Mouse (Mus musculus) heart, embryonic 10.5 days (tissue): ENCODE measurements around the gene Desi2. TPM values are rescaled to one million over a fixed set of nuclear protein-coding genes. Genes with fewer than 3 reads are reported as not detected.
"Not testable (repeated sequence)": the region's sequence is repeated elsewhere in the genome, so short reads cannot be mapped to it uniquely, and the experiment has no call there.

ENCODE experiments used
- DNase-seq: peaks from one replicate; pipeline ENCODE4 v3.0.0-alpha.2; 2017; ENCODE audit warnings: low spot score
- H3K27ac ChIP-seq: fragments of 300-500 bp; sonication (generic); 2 replicates; pipeline ENCODE4 v1.5.1; 2016; ENCODE audit warnings: mild to moderate bottlenecking
- H3K27me3 ChIP-seq: fragments of 300-500 bp; sonication (generic); 2 replicates; pipeline ENCODE4 v1.6.1; 2016; ENCODE audit warnings: mild to moderate bottlenecking; ENCODE audit not compliant: poor library complexity, insufficient read depth, severe bottlenecking
- H3K36me3 ChIP-seq: fragments of 300-500 bp; sonication (generic); 2 replicates; pipeline ENCODE4 v1.6.1; 2016; ENCODE audit warnings: mild to moderate bottlenecking, moderate library complexity
- H3K4me1 ChIP-seq: fragments of 300-500 bp; sonication (generic); 2 replicates; pipeline ENCODE4 v1.6.1; 2016; ENCODE audit warnings: mild to moderate bottlenecking
- H3K4me3 ChIP-seq: fragments of 300-500 bp; sonication (generic); 2 replicates; pipeline ENCODE4 v1.5.1; 2016; ENCODE audit warnings: mild to moderate bottlenecking, moderate library complexity
- H3K9me3 ChIP-seq: fragments of 300-500 bp; sonication (generic); 2 replicates; pipeline ENCODE4 v1.6.1; 2016; ENCODE audit warnings: mild to moderate bottlenecking, moderate library complexity
- WGBS: fragments of 180-500 bp; shearing (Covaris S2); methylation state at CpG from one replicate; pipeline ENCODE4 v1.1.7; 2016; 5-methylcytosine and 5-hydroxymethylcytosine counted together
- polyA plus RNA-seq: library from polyadenylated mRNA; unstranded; fragments of >200 nt; fragmentation: Nextera tagmentation; extraction: Ambion mirVana; gene quantifications from 2 replicates; pipeline ENCODE4 v1.2.1, GENCODE M21; 2016

Desi2 gene
- polyA plus RNA-seq = 19.7 and 22.8 TPM in 2 replicates

DNA sequence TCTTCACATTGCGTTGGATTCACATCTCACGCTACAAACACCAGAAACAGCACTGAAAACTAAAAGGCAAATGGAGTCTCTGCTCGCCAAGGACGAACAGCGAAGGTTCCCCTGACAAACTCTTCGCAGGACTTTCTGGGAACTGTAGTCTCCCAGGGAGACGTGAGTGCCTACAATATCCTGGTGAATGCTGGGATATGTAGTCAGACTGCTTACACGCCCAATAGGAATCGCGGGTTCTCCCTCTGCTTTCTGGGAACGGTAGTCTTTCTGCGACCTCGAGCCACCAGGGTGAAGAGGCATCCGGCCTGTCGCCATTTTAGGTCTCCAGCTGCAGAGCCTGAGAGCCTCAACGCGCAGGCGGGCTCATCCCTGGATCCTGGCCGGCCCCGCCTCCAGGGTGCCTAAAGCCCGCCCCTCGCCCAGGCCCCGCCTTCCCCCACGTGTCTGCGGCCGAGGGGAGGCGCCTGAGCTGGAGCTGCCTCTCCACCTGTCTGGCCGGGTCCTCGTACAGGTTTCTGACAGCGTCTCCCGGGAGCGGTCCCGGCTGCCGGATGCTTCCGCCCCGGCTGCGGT lies at the start of gene Desi2:
TSS of gene Desi2 (plus strand) at position 202 of the 576 bp plus-strand sequence.
- H3K4me1 ChIP-seq, H3K27me3 ChIP-seq, H3K36me3 ChIP-seq, H3K9me3 ChIP-seq: not testable (repeated sequence)
- H3K27ac ChIP-seq = peak within 1 kb of the TSS; percentile 85
- 0% methylated on average over 37 of the region's 37 CpGs for WGBS
- peak; percentile 98 for DNase-seq
- H3K4me3 ChIP-seq = peak within 1 kb of the TSS; percentile 67

- not testable (repeated sequence) for H3K36me3 ChIP-seq, H3K9me3 ChIP-seq, H3K27me3 ChIP-seq, DNase-seq, H3K27ac ChIP-seq, H3K4me3 ChIP-seq, H3K4me1 ChIP-seq
- WGBS = 5% methylated on average over 2 of the region's 2 CpGs
Measured at GRCm38 (mm10) chr1:178146513-178146912, 40.7 kb upstream of the Desi2 start.

DNA sequence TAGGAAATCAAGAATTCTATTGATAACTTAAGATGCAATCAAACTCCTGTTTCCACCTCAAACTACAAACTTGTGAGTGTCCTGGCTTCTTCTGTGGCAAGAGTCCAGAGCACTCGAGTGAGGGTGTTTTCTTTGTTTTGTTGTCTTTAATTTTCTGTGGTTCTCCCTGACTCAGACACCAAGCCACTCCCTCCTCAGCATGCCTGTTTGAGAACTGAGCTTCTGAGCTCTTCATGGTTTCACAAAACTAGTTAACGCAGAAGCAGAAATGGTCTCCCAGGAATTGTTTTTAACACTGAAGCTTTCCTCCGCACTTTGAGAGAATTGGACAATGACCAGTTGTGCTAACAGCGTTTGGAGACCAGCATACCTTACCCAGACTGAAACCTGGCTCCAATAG lies 40.3 kb upstream of the Desi2 start:
- not testable (repeated sequence) for H3K27ac ChIP-seq, H3K9me3 ChIP-seq, H3K36me3 ChIP-seq, H3K4me3 ChIP-seq, DNase-seq, H3K4me1 ChIP-seq, H3K27me3 ChIP-seq
- WGBS = 63% methylated on average over 4 of the region's 4 CpGs

DNA sequence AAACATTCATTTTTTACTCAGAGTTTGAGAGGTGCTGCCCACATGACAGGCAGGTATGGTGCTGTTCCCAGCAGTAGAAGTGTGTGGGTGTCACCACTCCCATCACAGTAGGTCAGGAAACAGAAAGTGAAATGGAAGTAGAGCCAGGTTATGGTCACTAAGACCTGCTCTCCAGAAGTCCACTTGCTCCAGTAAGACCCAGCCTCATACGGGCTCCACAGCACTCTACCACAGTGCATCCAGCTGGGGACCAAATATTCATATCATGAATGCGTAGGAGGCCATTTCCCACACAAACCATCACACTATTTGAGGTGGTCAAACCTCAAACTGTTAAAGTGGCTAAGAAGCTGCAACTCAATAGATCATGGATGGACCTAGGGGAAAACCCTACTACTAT lies 5.0 kb upstream of the Desi2 start:
- Histone ChIP-seq H3K36me3 (no peaks in the 10 kb centered on the region), H3K4me3 (no peak overlapping the region), H3K27me3 (no peaks in the 10 kb centered on the region), H3K4me1 (no peaks in the 10 kb centered on the region), H3K27ac (no peak overlapping the region), H3K9me3 (no peaks in the 10 kb centered on the region)
- no peak for DNase-seq
- WGBS = 87% methylated on average over 2 of the region's 2 CpGs

- H3K9me3 ChIP-seq = no peaks in the 10 kb centered on the region
- no peak overlapping the region for H3K27ac ChIP-seq
- H3K4me1 ChIP-seq = peaks cover 6% of the 10 kb centered on the region; the same call in 1 of the 2 replicates
- no peaks in the 10 kb centered on the region for H3K27me3 ChIP-seq
- no peaks in the 10 kb centered on the region for H3K36me3 ChIP-seq
- H3K4me3 ChIP-seq = no peak overlapping the region
- DNase-seq = no peak
Measured at GRCm38 (mm10) chr1:178185591-178185990, 1.6 kb upstream of the Desi2 start.

DNA sequence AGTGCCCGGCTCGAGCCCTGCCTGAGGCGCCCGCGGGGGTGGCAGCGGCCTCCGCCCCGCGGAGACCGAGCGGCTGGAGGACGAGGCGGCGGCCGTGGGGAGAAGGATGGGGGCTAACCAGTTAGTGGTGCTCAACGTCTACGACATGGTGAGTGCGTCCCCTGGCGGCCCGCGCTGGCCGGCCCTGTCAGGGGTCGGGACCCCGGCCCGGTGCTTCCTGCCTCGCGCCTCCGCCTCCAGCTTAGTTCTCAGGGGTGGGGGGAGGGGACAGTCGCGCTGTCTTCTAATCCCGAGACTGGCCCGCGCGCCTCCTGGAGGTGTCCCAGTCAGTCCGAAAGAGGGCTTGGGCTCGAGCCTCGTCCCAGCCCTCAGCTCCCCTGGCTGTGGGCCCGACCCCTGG lies 593 bp downstream of the Desi2 start:
- not testable (repeated sequence) for H3K27me3 ChIP-seq, H3K36me3 ChIP-seq, DNase-seq, H3K4me1 ChIP-seq, H3K9me3 ChIP-seq
- Histone ChIP-seq H3K27ac (peak overlapping the region; percentile 85), H3K4me3 (peak overlapping the region; percentile 67)
- WGBS = 0% methylated on average over 27 of the region's 38 CpGs

DNA sequence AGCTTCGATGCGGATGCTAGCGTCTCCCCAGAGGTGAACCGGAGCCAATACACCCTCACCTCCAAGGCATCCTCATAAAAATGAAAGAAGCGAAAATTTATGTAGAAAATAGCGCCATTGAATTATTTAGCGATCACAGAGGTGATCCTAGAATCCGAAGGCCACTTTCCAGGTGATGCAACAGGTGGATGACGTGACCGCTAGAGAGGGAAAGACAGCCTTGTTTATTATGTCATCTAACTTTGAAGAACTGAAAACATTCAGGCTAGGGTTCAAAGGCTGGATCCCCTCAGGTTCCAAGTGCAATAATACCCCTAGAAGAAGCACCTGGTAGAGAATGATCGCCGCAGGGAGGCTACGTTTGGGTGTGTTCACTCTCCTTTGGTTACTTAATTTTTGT lies 1.2 kb downstream of the Desi2 start:
- Histone ChIP-seq H3K9me3 (no peaks in the 10 kb centered on the region), H3K4me3 (peak overlapping the region; percentile 53), H3K27me3 (no peaks in the 10 kb centered on the region), H3K4me1 (peaks cover 6% of the 10 kb centered on the region; the same call in 1 of the 2 replicates), H3K27ac (no peak overlapping the region), H3K36me3 (no peaks in the 10 kb centered on the region)
- DNase-seq = no peak
- 8% methylated on average over 13 of the region's 13 CpGs for WGBS

GRCm38 (mm10) chr1:178205701-178206325 lies 18.6 kb downstream of the Desi2 start:
- no peak overlapping the region for H3K27ac ChIP-seq
- 0 out of 2 replicates have a peak, but pooled peaks cover 13% of the 10 kb centered on the region for H3K4me1 ChIP-seq
- no peak for DNase-seq
- no peaks in the 10 kb centered on the region for H3K9me3 ChIP-seq
- peaks cover 8% of the 10 kb centered on the region; the same call in 1 of the 2 replicates for H3K36me3 ChIP-seq
- H3K4me3 ChIP-seq = no peak overlapping the region
- 84% methylated on average over 10 of the region's 10 CpGs for WGBS
- no peaks in the 10 kb centered on the region for H3K27me3 ChIP-seq

GRCm38 (mm10) chr1:178207856-178208255 lies 20.6 kb downstream of the Desi2 start:
- not testable (repeated sequence) for H3K27me3 ChIP-seq, DNase-seq
- WGBS = 79% methylated on average over 4 of the region's 4 CpGs

GRCm38 (mm10) chr1:178209966-178210365 lies 22.7 kb downstream of the Desi2 start:
- 0 out of 2 replicates have a peak, but pooled peaks cover 13% of the 10 kb centered on the region for H3K4me1 ChIP-seq
- no peak for DNase-seq
- H3K9me3 ChIP-seq = no peaks in the 10 kb centered on the region
- H3K36me3 ChIP-seq = no peaks in the 10 kb centered on the region
- no peaks in the 10 kb centered on the region for H3K27me3 ChIP-seq
- no peak overlapping the region for H3K27ac ChIP-seq
- no peak overlapping the region for H3K4me3 ChIP-seq

More at GRCm38 (mm10) chr1:178207856-178208255, 20.6 kb downstream of the Desi2 start:
- H3K36me3 ChIP-seq, H3K27ac ChIP-seq, H3K4me3 ChIP-seq, H3K9me3 ChIP-seq: not testable (repeated sequence)
- H3K4me1 ChIP-seq = 0 out of 2 replicates have a peak, but pooled peaks cover 13% of the 10 kb centered on the region

GRCm38 (mm10) chr1:178217157-178217556 lies 29.9 kb downstream of the Desi2 start:
- Histone ChIP-seq H3K27me3 (no peaks in the 10 kb centered on the region), H3K27ac (no peak overlapping the region), H3K4me3 (no peak overlapping the region), H3K4me1 (peaks cover 5% of the 10 kb centered on the region), H3K36me3 (no peaks in the 10 kb centered on the region), H3K9me3 (no peaks in the 10 kb centered on the region)
- no peak for DNase-seq

- Histone ChIP-seq H3K4me3 (no peak overlapping the region), H3K4me1 (peaks cover 5% of the 10 kb centered on the region), H3K27me3 (no peaks in the 10 kb centered on the region), H3K9me3 (no peaks in the 10 kb centered on the region), H3K27ac (no peak overlapping the region), H3K36me3 (0 out of 2 replicates have a peak, but pooled peaks cover 5% of the 10 kb centered on the region)
- DNase-seq = no peak
Measured at GRCm38 (mm10) chr1:178218305-178218704, 31.1 kb downstream of the Desi2 start.

DNA sequence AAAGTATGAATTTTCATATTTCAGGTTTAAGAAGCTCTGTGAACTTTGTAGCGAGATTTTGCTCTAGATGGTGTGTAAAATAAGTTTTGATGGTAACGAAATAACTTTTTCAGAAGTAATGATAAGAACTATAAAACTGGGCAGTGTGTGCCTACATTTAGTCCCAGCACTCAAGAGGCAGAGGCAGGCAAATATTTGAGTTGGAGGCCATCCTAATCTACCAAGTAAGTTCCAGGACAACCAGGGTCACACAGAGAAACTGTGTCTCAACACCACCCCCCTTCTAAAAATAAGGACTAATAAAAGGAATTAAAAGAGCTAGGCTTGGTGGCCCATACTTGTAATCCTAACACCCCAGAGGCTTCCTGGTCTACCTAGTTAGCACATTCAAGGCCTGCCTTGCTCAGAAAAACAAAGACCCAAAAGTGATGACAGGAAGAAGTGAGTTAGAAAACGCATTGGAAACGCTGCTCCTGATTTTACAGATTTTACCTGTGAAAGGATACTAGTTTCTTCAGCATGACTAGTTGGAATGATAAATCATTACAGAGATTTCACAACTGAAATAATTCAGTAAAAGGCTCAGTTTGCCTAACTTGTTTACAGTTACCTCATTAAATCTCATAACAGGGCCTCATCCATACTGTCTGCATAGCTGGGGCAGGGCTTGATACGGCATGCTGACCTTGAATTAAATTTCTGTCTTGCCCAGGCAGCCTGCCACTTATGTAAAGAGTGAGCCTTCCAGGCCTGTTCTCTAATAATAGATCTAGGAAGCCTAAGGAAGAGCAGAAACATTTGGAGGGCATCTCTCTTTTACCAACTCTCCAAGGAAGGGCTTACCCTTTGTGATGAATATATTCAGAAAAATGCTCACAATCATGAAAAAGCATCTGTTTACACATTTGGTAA lies 32.2 kb downstream of the Desi2 start:
- Histone ChIP-seq H3K36me3 (peaks cover 15% of the 10 kb centered on the region; the same call in 1 of the 2 replicates), H3K27ac (peak overlapping the region; percentile 84), H3K4me3 (no peak overlapping the region), H3K4me1 (peaks cover 5% of the 10 kb centered on the region), H3K9me3 (0 out of 2 replicates have a peak, but pooled peaks cover 2% of the 10 kb centered on the region), H3K27me3 (no peaks in the 10 kb centered on the region)
- DNase-seq = no peak
- 57% methylated on average over 5 of the region's 5 CpGs for WGBS
